Mouse (Mus musculus) kidney, adult 2 months (tissue): ENCODE data around the gene Bnc1.

Experiments
- CTCF ChIP-seq: fragments of 200-500 bp; conservative IDR thresholded peaks from 2 replicates; pipeline ENCODE4 v1.5.1; 2011; ENCODE audit warnings: low read depth, mild to moderate bottlenecking, control low read depth, low read length, moderate library complexity, mixed read lengths; ENCODE audit not compliant: insufficient read depth, insufficient read length
- POLR2A ChIP-seq: fragments of 200-500 bp; IDR thresholded peaks from one replicate; pipeline ENCODE4 v1.6.1; 2011; ENCODE audit warnings: low read depth, low read length, control low read depth

- TF ChIP-seq CTCF: no peak
- TF ChIP-seq POLR2A: no peak
These were observed 46.7 kb downstream of the Bnc1 start for GRCm38 (mm10) chr7:81945398-81945797.
